Mouse (Mus musculus): ENCODE measurements at regions not wholly inside any gene's neighbourhood (a gene's known extent, or its start where the extent isn't known, plus 50 kb on each side); places are given as distances from the start of the nearest gene placed in this dataset.
A peak's percentile ranks its signal among the peaks of the same experiment; 100 is the strongest.

GRCm38 (mm10) chr8:10924526-10925199 is 83.6 kb downstream of the Irs2 start (continued):
- peak; percentile 5; the same call in 1 of the 2 replicates for TF ChIP-seq ZC3H11A (IDR thresholded peaks at IDR 0.05; ENCODE audit: low read depth, low read length)
- TF ChIP-seq CHD1 (IDR thresholded peaks at IDR 0.05; ENCODE audit: low read depth, low read length): peak; percentile 77; the same call in 1 of the 2 replicates
- TF ChIP-seq POLR2AphosphoS5 (IDR thresholded peaks at IDR 0.05; ENCODE audit: borderline replicate concordance, low read depth, low read length): peak; percentile 67; the same call in 1 of the 2 replicates
- peak; percentile 77 for TF ChIP-seq POLR2AphosphoS2 (IDR thresholded peaks at IDR 0.05; ENCODE audit: low read length)
- no peak for TF ChIP-seq JUND (IDR thresholded peaks at IDR 0.05; ENCODE audit: low read depth, low read length)
- TF ChIP-seq NRF1 (IDR thresholded peaks at IDR 0.05; ENCODE audit: insufficient read depth, low read depth, low read length, poor library complexity, severe bottlenecking): no peak
- TF ChIP-seq NELFE (IDR thresholded peaks at IDR 0.05; ENCODE audit: low read depth, low read length): peak; percentile 82
- no peak for TF ChIP-seq SMC3 (IDR thresholded peaks at IDR 0.05; ENCODE audit: low read depth, low read length)
- TF ChIP-seq MEF2A (IDR thresholded peaks at IDR 0.05; ENCODE audit: extremely low read depth, insufficient replicate concordance, low read depth, low read length, poor library complexity, severe bottlenecking): no peak
- no peak for TF ChIP-seq CHD2 (IDR thresholded peaks at IDR 0.05; ENCODE audit: low read length)
- TF ChIP-seq CTCF (IDR thresholded peaks at IDR 0.05 in 2 of 3, conservative IDR thresholded peaks at IDR 0.05 in 1 of 3; ENCODE audit: control insufficient read depth in 1 of 3, insufficient read depth in 1 of 3, low read depth in 2 of 3, low read length in 3 of 3, poor library complexity in 1 of 3, severe bottlenecking in 1 of 3): no peak
- TF ChIP-seq MYB (IDR thresholded peaks at IDR 0.05; ENCODE audit: low read depth, low read length): peak; percentile 56
- no peak for TF ChIP-seq ZKSCAN1 (IDR thresholded peaks at IDR 0.05; ENCODE audit: low read depth, low read length)
- peak in 1 of 2 experiments; percentile 73; a peak in 2 of 4 replicates for TF ChIP-seq EP300 (IDR thresholded peaks at IDR 0.05; ENCODE audit: low read depth in 1 of 2, low read length in 2 of 2)
- peak; percentile 92 for TF ChIP-seq BHLHE40 (IDR thresholded peaks at IDR 0.05; ENCODE audit: borderline replicate concordance, low read depth, low read length)
- TF ChIP-seq HCFC1 (IDR thresholded peaks at IDR 0.05; ENCODE audit: low read depth, low read length): peak; percentile 58
- TF ChIP-seq ZNF384 (IDR thresholded peaks at IDR 0.05; ENCODE audit: low read depth, low read length): no peak
- TF ChIP-seq E2F4 (IDR thresholded peaks at IDR 0.05; ENCODE audit: borderline replicate concordance, low read depth, low read length): peak; percentile 29; the same call in 1 of the 2 replicates
- no peak for TF ChIP-seq UBTF (IDR thresholded peaks at IDR 0.05; ENCODE audit: borderline replicate concordance, insufficient read depth, low read depth, low read length)
- peak; percentile 43 for TF ChIP-seq MAFK (IDR thresholded peaks at IDR 0.05; ENCODE audit: borderline replicate concordance, low read depth, low read length)

GRCm38 (mm10) chr8:10924001-10924490 is 84.2 kb downstream of the Irs2 start:
- Histone ChIP-seq H3K4me3 (ENCODE audit: control insufficient read depth in 1 of 2, insufficient read depth in 1 of 2, low read depth in 2 of 2, low read length in 2 of 2) (peak overlapping the region; percentile 39 to 54; a peak in 3 of 4 replicates), H3K36me3 (ENCODE audit: control insufficient read depth in 1 of 2, insufficient read depth in 2 of 2, low read length in 2 of 2) (peaks cover 0 to 10% of the 10 kb centered on the region in 2 experiments; a peak in 2 of 4 replicates), H3K9me3 (replicated peaks; ENCODE audit: insufficient read depth, low read length) (no peaks in the 10 kb centered on the region), H3K79me2 (ENCODE audit: control insufficient read depth, insufficient read depth, low read length, poor library complexity) (peaks cover 2% of the 10 kb centered on the region; the same call in 1 of the 2 replicates), H3K4me1 (ENCODE audit: control insufficient read depth in 1 of 2, insufficient read depth in 2 of 2, low read length in 2 of 2) (peaks cover 0 to 13% of the 10 kb centered on the region in 2 experiments; a peak in 3 of 4 replicates), H3K9ac (ENCODE audit: control insufficient read depth, low read depth, low read length, poor library complexity, severe bottlenecking) (peak overlapping the region; percentile 43), H3K27ac (ENCODE audit: control insufficient read depth, low read depth, low read length) (peak overlapping the region; percentile 91), H3K27me3 (ENCODE audit: control insufficient read depth in 1 of 2, insufficient read depth in 2 of 2, low read length in 2 of 2) (no peaks in the 10 kb centered on the region; a peak in 1 of 4 replicates)
- TF ChIP-seq SMC3 (IDR thresholded peaks at IDR 0.05; ENCODE audit: low read depth, low read length) (no peak), TAL1 (IDR thresholded peaks at IDR 0.05; ENCODE audit: low read length) (peak; percentile 48), CHD1 (IDR thresholded peaks at IDR 0.05; ENCODE audit: low read depth, low read length) (no peak; the same call in 1 of the 2 replicates)
- DNase-seq (ENCODE audit: low read depth, low spot score): peak; percentile 47
